Mouse (Mus musculus) E14TG2a.4 (cell line): ENCODE measurements around the gene Diras1.

Experiments used
- H3K27me3 ChIP-seq: 2 replicates; pipeline ENCODE4 v1.6.1; 2014; ENCODE audit warnings: low read length, control low read depth; ENCODE audit not compliant: insufficient read depth
- H3K36me3 ChIP-seq: 2 replicates; pipeline ENCODE4 v1.6.1; 2014; ENCODE audit warnings: low read length, control low read depth; ENCODE audit not compliant: insufficient read depth
- H3K4me1 ChIP-seq: replicated peaks from 2 replicates; pipeline ENCODE4 v1.6.1; 2014; ENCODE audit warnings: low read depth, low read length, control low read depth
- H3K4me3 ChIP-seq: replicated peaks from 2 replicates; pipeline ENCODE4 v1.5.1; 2014; ENCODE audit warnings: mild to moderate bottlenecking, low read length
- H3K9me3 ChIP-seq: 2 replicates; pipeline ENCODE4 v1.6.1; 2014; ENCODE audit warnings: low read length, control low read depth
- CTCF ChIP-seq: conservative IDR thresholded peaks from 2 replicates; pipeline ENCODE4 v1.5.1; 2014; ENCODE audit warnings: low read length
- NANOG ChIP-seq: IDR thresholded peaks from 2 replicates; pipeline ENCODE4 v1.6.1; 2014; ENCODE audit warnings: borderline replicate concordance, low read length, mixed read lengths
- POU5F1 ChIP-seq: IDR thresholded peaks from 2 replicates; pipeline ENCODE4 v1.6.1; 2014; ENCODE audit warnings: low read length, borderline replicate concordance

Gene Diras1

GRCm38 (mm10) chr10:81025047-81025621 is 328 bp downstream of the Diras1 start:
- peaks cover 60% of the 10 kb centered on the region for H3K4me1 ChIP-seq
- TF ChIP-seq CTCF (no peak), NANOG (no peak), POU5F1 (no peak)

DNA sequence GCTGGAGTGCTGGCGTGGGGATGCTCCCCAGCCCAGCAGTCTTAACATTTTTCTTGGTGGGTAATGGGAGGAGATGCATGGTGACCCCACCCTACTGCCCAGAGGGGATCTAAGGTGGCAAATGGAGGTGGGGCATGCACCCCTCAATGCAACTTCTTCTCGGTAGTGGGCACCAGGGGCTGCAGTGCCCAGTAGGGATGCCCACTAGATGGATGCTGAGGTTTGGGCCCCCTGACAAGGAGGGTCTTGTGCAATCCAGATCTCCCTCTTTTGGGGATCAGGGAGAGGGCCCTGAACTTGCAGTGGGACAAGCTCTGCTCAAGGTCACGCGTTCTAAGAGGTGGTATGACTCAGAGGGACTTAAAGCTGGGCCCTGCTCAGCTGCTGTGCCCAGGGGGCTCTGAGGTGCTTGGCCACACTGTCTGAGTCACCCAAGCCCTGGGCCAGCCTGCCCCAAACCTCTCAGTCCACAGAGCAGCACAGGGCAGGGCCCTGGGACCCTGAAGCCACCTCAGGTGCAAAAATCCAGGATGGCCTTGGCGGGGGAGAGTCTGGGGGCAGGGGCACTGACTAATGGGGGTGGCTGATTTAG is 1.0 kb downstream of the Diras1 start:
- Histone ChIP-seq H3K9me3 (no peaks in the 10 kb centered on the region), H3K27me3 (peaks cover 26% of the 10 kb centered on the region), H3K4me3 (peak overlapping the region; percentile 63), H3K4me1 (peaks cover 65% of the 10 kb centered on the region), H3K36me3 (0 out of 2 replicates have a peak, but pooled peaks cover 4% of the 10 kb centered on the region)
- no peak for TF ChIP-seq POU5F1
- TF ChIP-seq CTCF = no peak
- TF ChIP-seq NANOG = no peak

More at GRCm38 (mm10) chr10:81025047-81025621, 328 bp downstream of the Diras1 start:
- Histone ChIP-seq H3K27me3 (peaks cover 26% of the 10 kb centered on the region), H3K4me3 (peak overlapping the region; percentile 63), H3K9me3 (no peaks in the 10 kb centered on the region), H3K36me3 (0 out of 2 replicates have a peak, but pooled peaks cover 4% of the 10 kb centered on the region)

GRCm38 (mm10) chr10:81022744-81023143 is 2.7 kb downstream of the Diras1 start:
- H3K4me1 ChIP-seq = peaks cover 72% of the 10 kb centered on the region
- H3K36me3 ChIP-seq = 0 out of 2 replicates have a peak, but pooled peaks cover 4% of the 10 kb centered on the region
- TF ChIP-seq CTCF = peak; percentile 95
- no peak for TF ChIP-seq POU5F1
- H3K9me3 ChIP-seq = no peaks in the 10 kb centered on the region
- peak overlapping the region; percentile 65 for H3K4me3 ChIP-seq
- H3K27me3 ChIP-seq = peaks cover 26% of the 10 kb centered on the region

- H3K27me3 ChIP-seq = peaks cover 26% of the 10 kb centered on the region
These were observed 3.8 kb downstream of the Diras1 start for GRCm38 (mm10) chr10:81021547-81022110.

GRCm38 (mm10) chr10:81020207-81020606 is 5.3 kb downstream of the Diras1 start:
- Histone ChIP-seq H3K9me3 (no peaks in the 10 kb centered on the region), H3K4me1 (peaks cover 60% of the 10 kb centered on the region), H3K27me3 (peaks cover 18% of the 10 kb centered on the region), H3K36me3 (0 out of 2 replicates have a peak, but pooled peaks cover 4% of the 10 kb centered on the region), H3K4me3 (no peak overlapping the region)
- TF ChIP-seq POU5F1 (no peak), CTCF (no peak), NANOG (no peak)

More at GRCm38 (mm10) chr10:81021547-81022110, 3.8 kb downstream of the Diras1 start:
- TF ChIP-seq CTCF (no peak), NANOG (no peak), POU5F1 (no peak)
- H3K36me3 ChIP-seq = 0 out of 2 replicates have a peak, but pooled peaks cover 4% of the 10 kb centered on the region
- peak overlapping the region; percentile 65 for H3K4me3 ChIP-seq
- no peaks in the 10 kb centered on the region for H3K9me3 ChIP-seq
- peaks cover 66% of the 10 kb centered on the region for H3K4me1 ChIP-seq

DNA sequence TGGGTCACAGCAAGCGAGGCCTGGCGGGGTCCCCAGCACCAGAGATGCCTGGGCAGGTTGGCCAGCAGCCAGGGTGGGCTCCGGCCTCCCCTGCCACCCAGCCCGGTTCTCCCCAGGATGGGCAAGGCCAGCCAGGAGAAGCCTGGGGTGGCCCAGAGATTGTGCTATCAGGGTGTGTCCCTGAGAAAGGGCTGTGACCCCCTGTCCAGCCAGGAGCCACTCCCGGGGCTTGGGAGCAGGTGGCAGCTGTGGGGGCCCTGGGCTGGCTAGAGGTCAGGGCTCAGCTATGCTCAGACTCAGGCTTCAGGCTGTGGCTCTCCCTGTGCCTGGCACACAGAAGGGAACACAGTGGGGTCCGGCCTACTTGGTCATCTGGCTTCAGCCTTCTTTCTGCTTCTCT is 5.8 kb downstream of the Diras1 start:
- Histone ChIP-seq H3K9me3 (no peaks in the 10 kb centered on the region), H3K27me3 (peaks cover 15% of the 10 kb centered on the region), H3K36me3 (0 out of 2 replicates have a peak, but pooled peaks cover 4% of the 10 kb centered on the region), H3K4me1 (peaks cover 59% of the 10 kb centered on the region), H3K4me3 (peak overlapping the region; percentile 66)
- TF ChIP-seq CTCF = no peak
- TF ChIP-seq NANOG = no peak
- TF ChIP-seq POU5F1 = no peak

DNA sequence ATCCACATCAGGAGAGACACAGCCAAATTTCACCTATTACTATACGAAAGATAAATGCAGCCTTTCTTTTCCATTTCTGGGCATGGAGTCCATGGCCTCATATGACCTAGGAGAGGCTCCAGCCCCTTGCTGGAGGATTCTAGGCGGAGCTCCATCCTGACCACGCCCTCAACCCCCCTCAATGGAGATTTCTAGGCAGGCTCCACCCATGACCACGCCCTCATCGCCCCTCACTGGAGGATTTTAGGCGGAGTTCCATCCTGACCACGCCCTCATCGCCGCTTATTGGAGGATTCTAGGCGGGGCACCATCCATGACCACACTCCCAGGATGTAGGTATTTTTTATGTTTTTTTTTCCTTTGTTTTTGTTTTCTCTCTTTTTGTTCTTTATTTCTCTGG is 7.1 kb downstream of the Diras1 start:
- Histone ChIP-seq H3K9me3 (no peaks in the 10 kb centered on the region), H3K27me3 (peaks cover 11% of the 10 kb centered on the region; the same call in 1 of the 2 replicates), H3K36me3 (0 out of 2 replicates have a peak, but pooled peaks cover 4% of the 10 kb centered on the region), H3K4me1 (peaks cover 58% of the 10 kb centered on the region), H3K4me3 (peak overlapping the region; percentile 66)
- TF ChIP-seq NANOG (no peak), POU5F1 (no peak), CTCF (no peak)

GRCm38 (mm10) chr10:81016645-81017044 is 8.8 kb downstream of the Diras1 start:
- H3K4me1 ChIP-seq = peaks cover 57% of the 10 kb centered on the region
- no peak overlapping the region for H3K4me3 ChIP-seq
- no peaks in the 10 kb centered on the region for H3K9me3 ChIP-seq
- 0 out of 2 replicates have a peak, but pooled peaks cover 3% of the 10 kb centered on the region for H3K27me3 ChIP-seq
- H3K36me3 ChIP-seq = 0 out of 2 replicates have a peak, but pooled peaks cover 4% of the 10 kb centered on the region
- no peak for TF ChIP-seq NANOG
- TF ChIP-seq CTCF = peak; percentile 98
- TF ChIP-seq POU5F1 = no peak
